Mouse (Mus musculus) left cerebral cortex, postnatal 4 days (tissue): ENCODE data around the gene Mcl1. TPM values are rescaled to one million over a fixed set of nuclear protein-coding genes. Genes with fewer than 3 reads are reported as not detected.
"Not testable (repeated sequence)": the region's sequence is repeated elsewhere in the genome, so short reads cannot be mapped to it uniquely, and the experiment has no call there.

Source experiments
- DNase-seq: peaks from one replicate; pipeline ENCODE4 v3.0.0-alpha.2; 2022
- intact Hi-C: fragments of 180-260 bp; cut with DNase I; formaldehyde crosslinking; loops from one replicate; pipeline ENCODE4 v1.15.1; 2025
- total RNA-seq, 2 experiments: library from RNA; stranded (reverse); gene quantifications; 2 replicates each; pipeline ENCODE4 v1.2.3; 2021

Gene Mcl1
- total RNA-seq, 2 experiments from 2014 or later = 76.4 to 80.1 TPM

DNA sequence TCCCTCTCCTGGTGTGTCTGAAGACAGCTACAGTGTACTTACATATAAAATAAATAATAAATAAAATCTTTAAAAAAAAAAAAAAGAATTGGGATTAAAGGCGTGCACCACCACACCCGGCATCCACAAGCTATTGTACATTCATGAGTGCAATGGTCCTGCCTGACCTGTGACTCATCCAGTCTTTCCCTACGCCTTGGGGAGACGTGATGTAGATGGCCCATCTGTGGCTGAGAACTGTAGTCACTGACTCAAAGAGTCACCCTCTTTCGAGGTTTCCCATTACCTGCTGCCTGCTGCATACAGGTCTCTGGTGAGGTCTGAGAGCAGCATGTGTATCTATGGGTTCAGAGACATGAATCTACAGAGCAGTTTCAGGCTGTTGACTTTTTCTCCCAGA is 10.6 kb upstream of the Mcl1 start:
- intact Hi-C loops = no loop called here
- no peak for DNase-seq

DNA sequence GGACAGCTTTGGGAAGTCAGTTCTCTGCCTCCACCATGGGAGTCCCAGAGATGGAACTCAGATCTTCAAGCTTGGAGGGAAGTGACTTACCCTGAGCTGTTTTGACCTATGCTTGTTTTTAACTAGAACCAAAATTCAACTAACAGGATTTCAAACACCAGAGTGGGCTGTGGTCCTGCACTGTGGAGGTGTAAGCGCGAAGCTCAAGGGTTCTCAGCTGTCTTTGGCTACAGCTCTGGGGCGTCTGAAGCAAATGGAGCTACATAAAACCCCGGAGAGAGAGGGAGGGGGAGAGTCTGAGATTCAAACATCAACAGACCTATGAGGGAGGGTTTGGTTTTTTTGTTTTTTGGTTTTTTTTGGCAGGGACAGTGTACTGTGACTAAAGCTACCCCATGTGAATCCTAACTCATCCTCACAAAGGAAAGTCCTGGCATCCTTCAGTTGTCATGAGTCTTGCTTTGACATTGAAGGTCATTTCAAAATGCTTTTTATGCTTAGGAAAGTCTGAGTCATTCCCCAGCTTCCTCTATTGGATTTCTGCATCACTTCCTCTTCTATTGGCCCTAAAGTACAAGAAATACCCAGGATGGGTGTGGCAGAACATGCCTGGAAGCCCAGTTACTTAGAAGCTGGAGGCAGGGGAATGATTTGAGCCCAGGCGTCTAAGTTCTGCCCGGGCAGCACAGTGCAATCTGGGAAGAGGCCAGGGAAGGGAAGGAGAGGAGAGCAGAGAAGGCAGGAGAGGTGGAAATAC is 8.1 kb upstream of the Mcl1 start:
- intact Hi-C loops = no loop called here
- DNase-seq = no peak

DNA sequence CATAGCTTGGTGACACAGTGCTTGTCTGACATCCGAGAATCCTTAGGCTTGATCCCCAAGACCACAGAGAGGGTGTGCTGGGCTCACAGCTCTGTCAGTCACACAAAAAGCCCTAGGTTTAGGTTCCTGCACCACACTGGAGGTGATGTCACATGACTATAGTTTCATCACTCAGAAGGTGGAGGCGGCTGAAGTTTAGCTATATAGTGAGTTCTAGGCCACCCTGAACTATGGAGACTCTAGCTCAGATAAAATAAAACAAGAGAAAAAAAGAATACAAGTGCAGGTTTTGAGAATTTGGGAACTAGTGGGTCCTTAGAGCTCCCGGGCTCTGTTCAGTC is 7.6 kb upstream of the Mcl1 start:
- no peak for DNase-seq
- intact Hi-C loops = no loop called here

DNA sequence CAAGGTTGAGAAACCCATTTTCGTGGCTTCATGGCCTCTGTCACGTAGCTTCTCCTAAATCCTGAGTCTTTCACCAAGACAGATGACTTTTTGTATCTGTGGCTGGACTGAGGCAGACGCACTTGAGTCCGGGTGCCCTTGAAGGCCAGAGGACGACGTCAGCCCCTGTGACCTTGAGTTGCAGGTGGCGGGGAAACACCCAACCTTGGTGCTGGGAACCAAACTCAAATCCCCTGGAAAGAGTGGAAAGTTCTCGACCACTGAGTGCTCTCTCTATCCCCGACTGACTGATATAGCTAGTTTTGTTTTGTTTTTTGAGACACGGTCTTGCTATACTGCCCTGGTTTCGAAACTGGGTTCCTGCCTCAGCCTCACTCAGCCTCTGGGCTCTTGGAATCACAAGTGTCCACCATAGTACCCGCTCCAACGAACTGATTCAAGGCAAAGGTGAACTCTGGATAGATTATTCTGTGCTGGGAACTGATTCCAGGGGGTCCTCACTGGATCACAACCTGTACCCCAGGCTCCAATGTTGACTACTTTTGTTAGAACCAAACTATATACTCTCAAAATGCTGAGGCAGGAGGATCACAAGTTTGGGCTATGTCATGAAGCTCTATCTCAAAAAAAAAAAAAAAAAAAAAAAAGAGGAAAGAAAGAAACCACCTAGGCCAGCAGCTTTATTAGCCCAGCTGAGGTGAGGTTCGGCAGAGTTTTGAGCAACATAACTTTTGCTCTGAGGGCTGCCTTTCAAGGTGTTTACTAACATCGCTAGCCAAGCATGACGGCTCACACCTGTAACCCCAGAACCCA is 7.0 kb upstream of the Mcl1 start:
- no peak for DNase-seq
- intact Hi-C loops = no loop called here

DNA sequence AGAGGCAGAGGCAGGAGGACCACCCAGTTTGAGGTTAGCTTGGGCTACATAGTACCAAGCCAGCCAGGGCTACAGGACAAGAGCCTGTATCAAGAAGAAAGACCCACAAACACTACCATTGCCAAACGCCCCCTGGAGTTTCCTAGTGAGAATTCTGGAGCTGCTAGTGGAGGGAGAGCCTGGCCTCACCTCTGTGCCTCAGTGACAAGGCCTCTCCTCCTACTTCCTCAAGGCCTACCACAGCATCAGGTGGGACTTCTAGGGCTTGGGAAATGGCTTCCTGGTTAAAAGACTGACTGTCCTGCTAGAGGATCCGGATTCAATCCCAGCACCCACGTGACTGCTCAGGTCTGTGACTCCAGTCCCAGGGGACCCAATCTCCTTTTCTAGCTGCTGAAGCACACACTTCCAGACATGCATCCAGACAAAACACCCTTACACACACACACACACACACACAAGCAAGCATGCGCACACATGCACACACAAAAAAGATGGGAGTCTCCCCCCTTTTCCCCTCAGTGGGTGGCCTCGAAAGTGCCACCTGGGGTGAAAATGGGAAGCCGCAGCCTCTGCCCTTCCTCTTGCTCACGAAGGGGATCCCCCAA is 6.3 kb upstream of the Mcl1 start:
- DNase-seq = no peak
- intact Hi-C loops = no loop called here

DNA sequence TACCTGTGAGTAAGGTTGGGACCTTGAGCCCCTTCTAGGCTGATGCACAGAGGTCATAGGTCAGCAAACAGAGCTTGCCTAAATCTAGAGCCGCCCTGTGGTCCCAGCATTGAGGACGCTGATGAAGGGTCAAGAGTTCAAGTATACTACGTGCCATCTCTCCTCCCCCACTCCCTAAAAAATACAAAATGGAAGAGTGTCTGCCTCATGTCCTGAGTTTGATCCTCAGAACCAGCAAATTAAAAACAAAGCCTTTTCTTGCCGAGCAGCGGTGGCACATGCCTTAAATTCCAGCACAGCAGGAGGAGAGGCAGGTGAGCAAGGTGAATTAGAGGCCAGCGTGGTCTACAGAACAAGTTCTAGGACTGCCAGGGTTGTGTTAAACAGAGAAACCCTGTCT is 5.7 kb upstream of the Mcl1 start:
- no peak for DNase-seq
- intact Hi-C loops = no loop called here

DNA sequence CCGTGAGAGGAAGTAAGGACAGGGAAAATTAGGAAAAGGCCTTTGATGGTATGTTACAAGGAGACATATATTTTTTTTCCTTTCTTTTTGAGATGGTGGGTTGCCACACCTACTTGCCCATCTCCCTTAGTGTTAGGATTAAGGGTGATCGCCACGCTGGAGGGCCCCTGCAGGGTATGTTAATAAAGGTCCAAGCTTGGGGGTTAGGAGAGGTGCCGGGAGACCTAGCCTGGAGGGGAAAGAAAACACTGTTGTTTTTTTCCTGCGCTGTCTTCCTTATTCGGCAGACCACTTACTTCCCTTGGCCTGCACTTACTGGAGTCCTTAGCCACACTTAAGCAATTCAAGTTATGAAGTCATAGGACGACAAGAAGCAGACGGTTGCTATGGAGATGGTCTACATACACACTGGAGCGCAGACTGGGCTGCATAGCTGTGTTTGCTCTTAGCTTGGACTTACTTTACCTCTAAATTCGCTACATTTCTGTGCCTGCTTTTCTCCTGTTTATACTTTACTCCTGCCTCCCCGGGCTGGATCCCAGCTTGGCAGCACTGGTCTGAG is 5.0 kb upstream of the Mcl1 start:
- no peak for DNase-seq
- intact Hi-C loops = no loop called here

DNA sequence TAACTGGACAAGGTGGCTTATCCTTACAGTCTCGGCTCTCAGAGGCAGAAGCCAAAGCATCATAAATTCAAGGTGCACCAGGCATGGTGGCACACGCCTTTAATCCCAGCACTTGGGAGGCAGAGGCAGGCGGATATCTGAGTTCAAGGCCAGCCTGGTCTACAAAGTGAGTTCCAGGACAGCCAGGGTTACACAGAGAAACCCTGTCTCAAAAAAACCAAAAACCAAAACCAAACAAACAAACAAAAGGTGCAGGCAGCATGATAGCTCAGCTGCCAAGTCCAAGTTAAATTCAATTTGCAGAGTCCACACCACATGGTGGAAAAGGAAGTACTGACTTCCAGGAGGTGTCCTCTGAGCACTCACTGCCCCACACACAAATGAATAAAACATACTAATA is 4.2 kb upstream of the Mcl1 start:
- DNase-seq, intact Hi-C loops: not testable (repeated sequence)

DNA sequence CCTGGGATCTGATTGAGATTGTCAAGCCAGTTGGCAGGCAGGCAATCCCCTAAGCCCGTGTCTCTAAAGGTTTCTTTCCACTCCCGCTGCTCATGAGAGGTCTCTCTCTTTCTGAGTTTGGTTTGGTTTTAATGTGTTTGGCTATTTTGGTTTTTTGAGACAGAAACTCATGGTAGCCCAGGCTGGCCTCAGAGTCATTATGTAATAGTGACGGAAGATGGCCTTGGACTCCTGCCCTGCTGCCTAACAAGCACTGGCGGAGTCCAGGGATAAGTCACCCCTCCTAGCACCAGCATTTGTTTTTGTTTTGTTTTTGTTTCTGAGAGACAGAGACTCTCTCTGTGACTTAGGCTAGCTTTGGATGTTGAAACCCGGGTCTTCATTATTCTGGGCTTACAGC is 3.2 kb upstream of the Mcl1 start:
- intact Hi-C loops = no loop called here

DNA sequence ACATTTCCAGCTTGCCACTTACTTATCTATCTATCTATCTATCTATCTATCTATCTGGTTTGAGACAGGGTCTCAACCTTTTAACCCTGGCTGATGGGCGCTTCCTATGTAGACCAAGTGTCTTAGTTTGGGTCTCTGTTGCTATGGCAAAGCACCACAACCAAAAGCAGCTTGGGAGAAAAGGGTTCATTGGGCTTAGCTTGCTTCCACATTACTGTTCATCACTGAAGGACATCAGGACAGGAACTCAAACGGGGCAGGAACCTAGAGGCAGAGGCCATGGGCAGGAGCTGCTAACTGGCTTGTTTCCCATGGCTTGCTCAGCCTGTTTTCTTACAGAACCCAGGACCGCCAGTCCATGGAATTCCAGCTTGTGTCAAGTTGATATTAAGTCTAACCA is 1.5 kb upstream of the Mcl1 start:
- intact Hi-C loops = no loop called here

More for the DNA sequence above, 3.2 kb upstream of the Mcl1 start:
- no peak for DNase-seq

DNA sequence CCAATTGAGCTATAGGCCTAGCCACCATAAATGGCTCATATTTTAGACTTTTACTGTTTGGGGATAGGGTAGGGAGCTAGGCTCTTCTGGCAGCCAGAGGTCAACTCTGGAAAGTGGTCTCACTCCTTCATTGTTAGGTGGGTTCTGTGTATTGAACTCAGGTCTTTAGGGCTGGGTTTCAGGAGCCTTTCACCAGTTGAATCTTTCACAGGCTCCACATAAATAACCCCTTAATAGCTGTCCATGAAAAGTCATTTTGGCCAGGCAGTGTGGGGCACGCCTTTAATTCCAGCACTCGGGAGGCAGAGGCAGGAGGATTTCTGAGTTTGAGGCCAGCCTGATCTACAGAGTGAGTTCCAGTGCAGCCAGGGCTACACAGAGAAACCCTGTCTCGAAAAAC is 877 bp upstream of the Mcl1 start:
- intact Hi-C loops = no loop called here
- DNase-seq = no peak

More for the DNA sequence above, 1.5 kb upstream of the Mcl1 start:
- DNase-seq = no peak

DNA sequence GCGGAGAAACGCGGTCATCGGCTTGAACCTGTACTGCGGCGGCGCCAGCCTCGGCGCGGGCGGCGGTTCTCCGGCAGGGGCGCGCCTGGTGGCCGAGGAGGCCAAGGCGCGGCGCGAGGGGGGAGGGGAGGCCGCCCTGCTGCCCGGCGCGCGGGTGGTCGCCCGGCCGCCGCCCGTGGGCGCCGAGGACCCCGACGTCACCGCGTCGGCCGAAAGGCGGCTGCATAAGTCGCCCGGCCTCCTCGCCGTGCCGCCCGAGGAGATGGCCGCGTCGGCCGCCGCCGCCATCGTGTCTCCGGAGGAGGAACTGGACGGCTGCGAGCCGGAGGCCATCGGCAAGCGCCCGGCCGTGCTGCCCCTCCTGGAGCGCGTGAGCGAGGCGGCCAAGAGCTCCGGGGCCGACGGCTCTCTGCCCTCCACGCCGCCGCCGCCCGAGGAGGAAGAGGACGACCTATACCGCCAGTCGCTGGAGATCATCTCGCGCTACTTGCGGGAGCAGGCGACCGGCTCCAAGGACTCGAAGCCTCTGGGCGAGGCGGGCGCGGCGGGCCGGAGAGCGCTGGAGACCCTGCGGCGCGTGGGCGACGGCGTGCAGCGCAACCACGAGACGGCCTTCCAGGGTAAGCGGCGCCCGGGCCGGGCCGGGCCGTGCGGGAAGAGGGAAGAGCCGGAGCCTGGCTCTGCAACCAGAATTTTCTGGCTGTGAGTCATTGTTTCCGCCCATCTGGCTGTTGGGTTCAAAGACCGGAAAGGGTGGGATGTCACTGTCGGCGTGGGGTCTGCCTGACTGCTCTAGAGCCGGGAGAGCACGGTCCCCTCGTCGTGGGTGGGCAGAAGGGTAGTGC is 502 bp downstream of the Mcl1 start:
- DNase-seq = peak; percentile 79
- intact Hi-C loops = no loop called here

DNA sequence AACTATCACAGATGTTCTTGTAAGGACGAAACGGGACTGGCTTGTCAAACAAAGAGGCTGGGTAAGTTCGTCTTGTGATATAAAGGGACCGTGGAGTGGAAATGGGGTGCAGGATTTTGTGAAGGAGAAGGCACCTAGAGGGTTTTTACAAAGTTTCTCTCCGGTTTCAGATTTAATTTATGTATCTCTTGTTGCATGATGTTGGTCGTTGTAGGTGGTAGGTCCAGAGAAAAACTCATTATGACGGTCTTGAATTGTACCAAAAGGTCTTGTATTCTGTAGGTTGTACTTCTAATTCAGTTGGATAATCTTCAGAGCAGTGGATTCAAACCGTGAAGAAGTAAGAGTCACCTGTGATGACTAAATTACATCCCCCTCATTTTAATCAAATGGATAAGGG is 1.4 kb downstream of the Mcl1 start:
- intact Hi-C loops = no loop called here
- DNase-seq = no peak

DNA sequence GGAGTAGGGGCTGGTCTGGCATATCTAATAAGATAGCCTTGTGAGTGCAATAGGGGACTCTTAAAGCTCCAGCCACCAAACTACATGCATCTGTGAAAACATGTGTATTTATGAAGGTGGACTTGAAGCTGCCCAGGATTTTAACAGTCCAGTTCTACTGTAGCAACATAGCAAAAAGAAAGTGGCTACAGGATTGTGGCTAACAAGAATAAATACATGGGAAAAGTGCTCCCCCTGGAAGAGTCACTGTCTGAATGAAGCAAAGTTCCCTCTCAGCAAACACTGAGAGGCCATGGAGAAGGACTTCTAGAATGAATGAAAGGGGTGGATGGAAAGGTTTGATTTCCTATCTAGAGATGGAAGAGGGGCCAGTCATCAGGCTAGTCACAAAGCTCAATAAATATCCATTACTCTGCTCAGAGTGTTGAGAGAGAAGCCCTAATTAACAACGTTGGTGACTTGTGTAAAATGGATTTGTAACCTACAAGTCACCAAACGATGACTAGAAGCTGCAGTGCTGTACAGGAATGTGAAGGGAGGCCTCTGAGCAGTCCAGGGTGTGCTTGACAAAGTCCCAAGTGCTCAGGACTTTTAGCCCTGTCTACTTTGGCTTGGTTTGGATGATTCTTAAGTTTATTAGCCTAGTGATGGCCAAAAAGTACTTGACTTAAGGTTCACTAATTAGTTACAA is 2.3 kb downstream of the Mcl1 start:
- intact Hi-C loops = no loop called here
- DNase-seq = no peak

DNA sequence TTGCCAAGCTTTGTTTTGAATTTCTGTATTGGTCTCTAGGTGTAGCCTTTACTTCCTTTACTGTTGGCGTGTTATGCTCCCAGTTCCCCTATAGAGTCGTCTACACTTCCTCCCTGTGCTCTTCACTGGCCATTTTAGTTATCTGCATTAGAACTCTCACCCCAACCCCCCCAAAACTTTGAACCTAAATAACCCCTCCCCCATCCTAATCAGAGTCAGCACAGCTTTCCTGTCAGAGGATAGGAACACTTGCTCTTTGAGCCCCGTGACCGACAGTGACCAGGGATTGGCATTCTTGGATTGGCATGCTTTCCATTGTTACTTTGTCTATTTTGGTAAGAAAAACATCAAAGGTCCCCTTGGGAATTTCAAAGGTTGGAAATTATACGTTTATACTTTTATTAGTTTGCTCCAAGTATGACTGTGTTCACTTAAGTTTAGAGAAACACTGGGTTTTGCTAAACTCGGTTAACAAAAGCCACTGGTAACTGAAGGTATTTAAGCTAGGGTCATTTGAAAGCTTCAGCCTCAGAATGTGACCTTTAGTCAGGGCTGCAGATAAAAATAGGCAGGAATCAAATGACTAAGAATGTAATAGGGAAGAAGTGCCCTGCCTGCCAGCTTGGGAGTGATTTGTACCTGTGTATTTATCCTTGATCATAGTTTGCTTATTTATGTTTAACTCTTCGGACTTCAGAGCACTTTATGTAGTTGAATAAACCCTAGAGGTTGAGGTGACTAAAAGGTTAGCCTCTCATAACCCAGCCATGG is 3.5 kb downstream of the Mcl1 start:
- intact Hi-C loops = no loop called here
- DNase-seq = no peak

DNA sequence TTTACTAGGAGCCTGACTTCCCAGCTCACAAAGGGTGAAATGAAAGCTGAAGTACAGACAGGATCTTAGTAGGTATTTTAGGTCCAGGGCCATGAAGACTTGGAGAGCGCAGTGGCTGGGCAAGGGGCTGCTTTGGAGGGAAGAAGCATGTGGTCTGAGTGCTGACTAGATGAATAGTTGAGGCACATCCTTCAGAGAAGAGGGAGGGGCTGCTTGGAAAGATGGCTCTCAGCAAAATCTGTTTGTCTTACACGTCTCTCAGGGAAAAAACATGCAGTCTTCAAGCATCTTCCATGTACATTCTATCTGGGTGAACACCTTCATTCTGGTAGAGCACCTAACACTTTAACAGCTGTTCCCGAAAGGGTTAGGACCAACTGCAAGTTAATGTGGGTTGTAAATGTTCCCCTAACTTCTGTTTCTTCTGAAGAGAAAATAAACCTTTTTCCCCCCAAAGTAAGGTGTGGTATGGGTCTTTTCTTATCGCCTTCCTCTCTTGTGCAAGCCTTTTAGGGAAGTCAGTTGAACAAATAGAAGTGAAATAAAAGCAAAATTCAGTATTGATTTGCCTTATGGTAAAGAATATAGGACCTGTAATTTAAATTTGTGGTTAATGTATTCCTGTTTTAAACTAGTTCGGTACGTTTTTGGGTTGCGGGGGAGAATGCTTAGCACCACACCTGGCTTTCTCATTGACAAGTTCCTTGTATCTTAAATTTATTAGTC is 4.3 kb downstream of the Mcl1 start:
- intact Hi-C loops = no loop called here
- no peak for DNase-seq

DNA sequence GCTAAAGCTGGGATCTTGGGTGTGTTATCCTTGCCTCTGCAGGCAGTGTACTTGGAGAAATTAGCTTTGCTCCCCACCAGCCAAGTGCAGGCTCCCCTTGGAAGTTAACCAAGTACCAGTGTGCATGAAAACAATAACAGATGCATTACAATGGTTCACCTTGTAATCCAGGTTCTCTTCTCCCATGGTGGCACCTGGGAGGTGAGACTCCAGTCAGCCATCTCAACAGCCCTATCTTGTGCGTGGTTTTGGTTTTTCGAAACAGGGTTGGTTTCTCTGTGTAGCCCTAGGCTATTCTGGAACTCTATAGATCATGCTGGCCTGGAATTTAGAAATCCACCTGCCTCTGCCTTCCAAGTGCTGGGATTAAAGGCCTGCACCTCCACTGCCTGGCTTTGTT is 4.9 kb downstream of the Mcl1 start:
- intact Hi-C loops = no loop called here
- DNase-seq = no peak

DNA sequence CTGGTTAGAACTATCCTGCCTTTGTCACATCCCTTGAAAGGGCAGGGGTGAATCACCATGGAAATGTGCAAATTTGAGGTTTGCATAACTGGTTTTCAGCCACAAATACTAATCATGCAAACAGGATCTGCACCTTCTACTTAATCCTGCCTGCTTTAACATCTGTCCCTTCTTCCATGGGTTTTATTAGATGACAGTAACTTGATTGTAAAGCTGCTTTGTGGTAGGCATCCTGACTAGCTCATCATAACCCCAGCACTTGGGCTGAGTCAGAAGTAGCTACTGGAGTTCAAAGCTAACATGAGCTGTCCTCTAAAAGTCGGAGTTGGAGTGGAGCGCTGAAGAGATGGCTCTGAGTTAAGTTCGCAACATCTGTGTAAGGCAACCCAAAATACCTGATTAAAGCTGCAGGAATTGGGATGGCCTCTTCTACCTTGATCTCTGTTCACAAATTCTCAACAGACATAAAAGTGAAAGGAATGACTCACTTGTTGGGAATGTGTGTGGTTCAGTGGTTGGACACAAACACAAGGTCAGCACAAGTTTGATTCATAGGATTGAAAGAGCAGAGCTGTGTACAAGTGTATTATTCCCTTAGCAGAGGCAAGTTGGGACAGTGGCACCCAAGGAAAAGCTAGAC is 5.5 kb downstream of the Mcl1 start:
- intact Hi-C loops = no loop called here
- no peak for DNase-seq
